Mouse (Mus musculus) 3T3-L1 (cell line): ENCODE measurements at regions not wholly inside any gene's neighbourhood (a gene's known extent, or its start where the extent isn't known, plus 50 kb on each side); places are given as distances from the start of the nearest gene placed in this dataset.

Experiments
- DNase-seq: peaks from one replicate; pipeline ENCODE4 v3.0.0-alpha.2; 2015; ENCODE audit warnings: low read depth, low spot score

DNA sequence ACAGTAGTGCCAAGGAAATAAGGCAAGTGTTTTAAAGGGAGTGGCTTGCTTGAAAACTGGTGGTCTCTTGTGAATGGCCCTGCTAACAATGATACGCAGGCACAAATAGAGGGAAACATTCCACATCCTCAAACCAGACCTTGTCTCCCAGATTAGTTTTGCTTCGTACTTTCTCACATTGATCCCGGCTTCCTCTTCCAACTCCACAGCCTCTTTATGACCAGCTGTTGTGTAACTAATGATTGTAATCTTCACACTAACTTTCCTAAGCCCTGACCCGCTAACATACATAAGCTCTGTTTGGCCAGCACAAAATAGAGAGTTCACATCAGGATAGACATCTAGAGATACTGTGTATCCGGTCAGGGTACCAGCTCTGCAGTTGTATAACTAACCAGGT is 116.3 kb upstream of the Arhgap28 start:
- DNase-seq = no peak

GRCm38 (mm10) chr17:68120744-68121143 is 116.8 kb upstream of the Arhgap28 start:
- DNase-seq = no peak

GRCm38 (mm10) chr17:68134373-68134772 is 130.5 kb upstream of the Arhgap28 start:
- no peak for DNase-seq

DNA sequence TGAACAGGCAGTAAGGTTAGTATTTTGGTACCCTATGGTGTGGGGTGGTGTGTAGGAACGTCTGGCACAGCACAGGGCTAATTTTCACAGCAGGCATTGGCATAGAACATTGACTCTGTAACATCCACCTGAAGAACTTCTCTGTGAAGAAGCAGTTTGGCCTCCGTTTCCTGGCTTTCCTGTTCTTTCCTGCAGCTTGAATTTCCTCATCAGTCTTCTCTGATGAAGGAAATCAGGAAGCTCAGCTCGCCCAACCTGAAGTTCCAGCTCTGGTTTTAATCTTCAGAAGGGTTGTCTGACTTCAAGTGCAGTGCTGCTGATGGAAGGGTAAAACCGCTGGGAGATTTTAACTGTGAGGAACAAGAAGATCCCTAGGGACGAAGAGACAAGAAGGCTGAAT is 131.5 kb upstream of the Arhgap28 start:
- DNase-seq = no peak

DNA sequence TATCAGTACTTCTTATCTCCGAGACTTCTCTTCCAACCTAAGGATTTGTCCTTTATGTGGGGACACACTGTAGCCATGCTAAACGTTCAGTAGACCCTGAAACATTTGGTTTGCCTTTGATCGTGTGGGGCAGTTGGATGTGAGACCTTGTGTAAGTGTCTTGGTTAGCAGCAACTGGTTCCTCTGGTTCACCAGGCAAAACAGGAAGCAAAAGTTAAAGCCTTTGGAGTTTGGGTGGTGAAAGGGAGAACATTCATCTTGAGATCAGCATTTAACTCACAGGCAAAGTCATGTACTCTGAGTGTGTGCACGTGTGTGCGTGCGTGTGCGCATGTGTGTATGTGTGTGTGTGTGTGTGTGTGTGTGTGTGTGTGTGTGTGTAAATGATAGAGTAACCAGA is 130.3 kb upstream of the L3mbtl4 start:
- DNase-seq = no peak

GRCm38 (mm10) chr17:68149237-68149792 is 124.3 kb upstream of the L3mbtl4 start:
- DNase-seq = no peak

GRCm38 (mm10) chr17:68152438-68153120 is 121.0 kb upstream of the L3mbtl4 start:
- DNase-seq = peak; percentile 85

- no peak for DNase-seq
These were observed 118.7 kb upstream of the L3mbtl4 start for GRCm38 (mm10) chr17:68154879-68155278.

GRCm38 (mm10) chr17:68158172-68158651 is 115.4 kb upstream of the L3mbtl4 start:
- no peak for DNase-seq

DNA sequence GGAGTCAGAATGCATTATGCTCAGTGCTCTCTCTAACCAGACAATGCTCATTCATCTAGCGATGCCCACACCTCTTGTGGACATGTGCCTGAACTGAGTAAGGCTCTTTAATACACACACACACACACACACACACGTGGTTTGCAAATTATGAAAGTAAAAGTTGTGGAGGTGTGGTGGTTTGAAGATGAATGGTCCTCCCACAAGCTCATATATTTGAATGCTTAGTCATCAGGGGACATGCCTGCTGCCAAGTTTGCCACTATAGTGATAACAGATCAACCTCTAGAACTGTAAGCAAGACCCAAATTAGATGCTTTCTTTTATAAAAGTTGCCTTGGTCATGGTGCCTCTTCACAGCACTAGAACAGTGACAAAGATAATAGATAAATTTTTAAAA is 112.5 kb upstream of the L3mbtl4 start:
- DNase-seq = peak; percentile 66

DNA sequence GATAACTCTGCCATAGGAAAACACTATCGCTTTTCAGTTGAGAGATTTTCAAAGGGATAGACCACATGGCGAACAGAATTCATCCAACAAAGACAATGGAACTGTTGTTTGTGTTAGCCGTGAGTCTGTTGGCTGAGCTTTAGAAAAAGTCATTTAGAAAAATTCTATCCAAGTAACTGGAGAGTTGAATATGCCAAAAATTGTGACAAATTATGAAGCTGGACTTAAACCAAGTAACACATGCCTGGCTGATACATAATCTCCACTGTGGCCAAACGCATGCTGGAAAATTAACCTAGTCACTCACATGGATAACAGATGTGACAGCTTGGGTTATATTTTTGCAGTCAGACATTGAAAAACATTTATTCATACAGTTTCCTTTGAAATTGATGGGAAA is 110.1 kb upstream of the L3mbtl4 start:
- peak; percentile 97 for DNase-seq

DNA sequence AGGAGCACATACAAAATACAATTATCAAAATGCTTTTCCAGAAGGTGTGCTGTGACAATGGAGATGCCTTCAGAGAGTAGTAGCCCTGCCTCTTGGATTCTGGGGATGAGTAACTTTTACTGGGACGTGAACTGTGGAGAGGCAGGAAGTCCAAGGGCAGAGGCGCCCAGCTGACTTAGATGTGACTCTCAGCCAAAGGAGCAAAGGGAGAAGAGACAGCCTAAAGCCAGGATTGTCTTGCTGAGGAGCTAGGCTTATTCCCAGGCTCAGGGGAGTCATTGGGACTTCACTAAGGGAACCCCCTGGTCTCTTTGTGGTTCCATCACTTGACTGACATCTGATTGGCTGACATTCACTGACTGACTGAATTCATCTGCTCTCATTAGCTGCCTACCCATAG is 108.9 kb upstream of the L3mbtl4 start:
- peak; percentile 51 for DNase-seq

- DNase-seq = peak; percentile 94
These were observed 108.3 kb upstream of the L3mbtl4 start for GRCm38 (mm10) chr17:68165171-68165825.

DNA sequence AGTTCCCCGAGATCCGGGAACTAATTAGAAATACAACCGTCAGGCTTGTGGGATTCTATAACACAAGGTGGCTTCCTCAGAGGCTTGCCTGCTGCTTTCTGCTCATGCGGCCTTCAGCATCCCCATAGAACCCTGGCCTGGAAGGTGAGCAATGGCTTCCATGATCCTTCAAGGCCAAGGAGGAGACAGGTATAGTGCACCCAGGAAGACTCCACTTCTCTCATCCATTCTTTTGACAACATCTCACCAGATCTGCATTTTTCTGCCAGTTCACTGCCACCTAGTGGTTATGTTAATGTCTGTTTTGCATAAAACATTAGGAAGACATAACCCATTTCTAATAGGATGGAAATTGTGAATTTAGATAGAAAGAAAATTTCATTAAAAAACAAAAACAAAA is 107.2 kb upstream of the L3mbtl4 start:
- peak; percentile 83 for DNase-seq

DNA sequence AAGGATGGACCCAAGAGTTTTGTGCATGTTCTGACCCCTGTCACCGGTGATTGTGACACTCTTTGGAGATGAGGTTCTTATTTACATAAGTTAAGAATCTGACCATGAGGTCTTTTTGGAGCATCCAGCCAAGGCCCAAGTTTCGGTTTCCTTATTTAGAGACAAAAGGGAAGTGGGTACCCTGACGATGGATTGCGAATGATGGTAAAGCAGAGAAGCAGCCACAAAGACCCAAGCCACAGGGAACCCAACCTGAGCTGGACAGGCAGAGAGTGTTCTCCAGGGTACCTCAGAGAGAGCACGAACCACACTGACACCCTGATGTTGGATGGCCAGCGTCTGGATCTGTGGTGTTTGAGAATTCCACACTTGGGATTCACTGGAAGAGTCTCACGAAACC is 100.8 kb upstream of the L3mbtl4 start:
- no peak for DNase-seq

DNA sequence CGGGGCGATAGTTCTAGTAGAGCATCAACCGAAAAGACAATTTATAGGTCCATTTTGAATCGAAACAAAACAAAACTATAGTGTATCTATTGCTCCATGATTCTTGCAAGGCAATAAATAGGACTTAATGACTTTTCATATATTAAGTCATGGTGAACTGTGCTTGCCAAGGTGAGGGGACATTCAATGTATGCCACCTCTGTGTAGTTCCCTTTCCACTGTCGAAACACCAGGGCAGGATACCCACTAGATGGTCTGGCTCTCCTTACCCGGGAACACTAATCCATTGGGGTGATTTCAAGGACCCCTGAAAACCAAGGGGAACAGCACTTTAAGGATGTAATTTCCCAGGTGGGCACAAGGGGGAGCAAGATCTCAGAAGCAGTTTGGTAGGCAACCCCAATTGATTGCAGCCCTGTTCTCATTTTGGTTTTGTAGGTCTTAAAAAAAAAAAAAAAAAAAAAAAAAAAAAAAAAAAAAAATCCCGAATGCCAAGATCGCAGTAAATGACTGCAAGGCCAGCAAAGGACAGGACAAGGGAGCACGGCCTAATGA is 96.9 kb upstream of the L3mbtl4 start:
- peak; percentile 76 for DNase-seq

DNA sequence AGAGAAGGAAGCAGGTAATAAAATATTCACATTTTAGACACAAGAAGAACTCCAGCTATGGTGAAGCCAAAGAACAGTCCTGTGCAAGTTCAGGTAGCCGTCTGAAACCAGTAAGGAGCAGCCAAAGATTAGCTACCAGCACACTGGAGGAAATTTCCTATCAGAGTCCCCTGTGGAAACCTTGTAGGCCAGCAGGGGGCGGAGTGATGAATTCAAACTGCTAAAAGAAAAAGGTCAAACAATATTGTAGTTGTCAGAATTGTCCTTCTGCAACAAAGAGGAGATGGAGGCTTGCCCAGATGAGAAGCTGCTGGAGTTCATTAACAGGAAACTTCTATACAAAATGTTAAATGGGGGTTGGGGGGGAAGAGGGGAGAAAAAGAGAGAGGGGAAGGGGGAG is 95.8 kb upstream of the L3mbtl4 start:
- DNase-seq = peak; percentile 77

- no peak for DNase-seq
These were observed 88.2 kb upstream of the L3mbtl4 start for GRCm38 (mm10) chr17:68185385-68185784.

- DNase-seq = no peak
These were observed 83.7 kb upstream of the L3mbtl4 start for GRCm38 (mm10) chr17:68189888-68190287.

DNA sequence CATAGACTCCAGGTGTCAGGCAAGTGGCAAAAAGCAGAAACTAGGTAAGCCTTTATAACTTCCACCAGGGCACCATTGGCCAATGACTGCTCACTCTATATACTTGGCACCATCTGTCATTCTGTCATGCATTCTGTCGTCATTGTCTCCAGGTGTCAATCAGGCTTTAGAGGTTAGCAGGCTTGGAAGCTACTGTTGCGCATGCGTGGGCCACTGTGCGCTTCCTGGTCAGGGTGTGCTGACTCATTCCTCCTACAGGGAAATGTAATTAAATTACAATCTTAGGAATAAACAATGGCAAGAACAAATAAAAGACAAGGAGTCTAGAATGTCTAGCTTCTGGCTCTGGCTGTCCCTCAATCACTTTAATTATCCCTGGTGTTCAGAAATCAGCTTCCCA is 68.1 kb upstream of the L3mbtl4 start:
- DNase-seq = no peak

- DNase-seq = no peak
These were observed 64.8 kb upstream of the L3mbtl4 start for GRCm38 (mm10) chr17:68208837-68209236.
